Mouse (Mus musculus) liver, embryonic 12.5 days (tissue): ENCODE results near the gene Mmp24. TPM values are rescaled to one million over a fixed set of nuclear protein-coding genes. Genes with fewer than 3 reads are reported as not detected.
A peak's percentile ranks its signal among the peaks of the same experiment; 100 is the strongest.

Experiments
- ATAC-seq: fragments of 200-750 bp; cut with Nextera tagmentation; 2 replicates; pipeline ENCODE4 v1.8.0; 2017; ENCODE audit warnings: moderate number of reproducible peaks, mild to moderate bottlenecking, moderate library complexity
- H3K27ac ChIP-seq: fragments of 300-500 bp; sonication (generic); 2 replicates; pipeline ENCODE4 v1.5.1; 2016; ENCODE audit warnings: mild to moderate bottlenecking
- H3K27me3 ChIP-seq: fragments of 300-500 bp; sonication (generic); replicated peaks from 2 replicates; pipeline ENCODE4 v1.6.1; 2016; ENCODE audit warnings: mild to moderate bottlenecking, moderate library complexity
- H3K36me3 ChIP-seq: fragments of 300-500 bp; sonication (generic); 2 replicates; pipeline ENCODE4 v1.6.1; 2016; ENCODE audit warnings: mild to moderate bottlenecking, moderate library complexity
- H3K4me1 ChIP-seq: fragments of 300-500 bp; sonication (generic); 2 replicates; pipeline ENCODE4 v1.6.1; 2016
- H3K4me2 ChIP-seq: fragments of 300-500 bp; sonication (generic); 2 replicates; pipeline ENCODE4 v1.6.1; 2016; ENCODE audit warnings: mild to moderate bottlenecking, moderate library complexity
- H3K4me3 ChIP-seq: fragments of 300-500 bp; sonication (generic); 2 replicates; pipeline ENCODE4 v1.5.1; 2016; ENCODE audit warnings: mild to moderate bottlenecking, moderate library complexity
- H3K9ac ChIP-seq: fragments of 300-500 bp; sonication (generic); 2 replicates; pipeline ENCODE4 v1.6.1; 2016; ENCODE audit warnings: mild to moderate bottlenecking, moderate library complexity
- H3K9me3 ChIP-seq: fragments of 300-500 bp; sonication (generic); replicated peaks from 2 replicates; pipeline ENCODE4 v1.6.1; 2016; ENCODE audit warnings: mild to moderate bottlenecking, moderate library complexity
- WGBS: fragments of 180-500 bp; shearing (Covaris S2); methylation state at CpG from one replicate; pipeline ENCODE4 v1.1.7; 2016; ENCODE audit not compliant: insufficient replicate concordance; 5-methylcytosine and 5-hydroxymethylcytosine counted together
- polyA plus RNA-seq: library from polyadenylated mRNA; unstranded; fragments of >200 nt; fragmentation: Nextera tagmentation; extraction: Ambion mirVana; gene quantifications from 2 replicates; pipeline ENCODE4 v1.2.1, GENCODE M21; 2016

Gene Mmp24
- polyA plus RNA-seq, 1 experiment from 2014 or later = 0.04 TPM

DNA sequence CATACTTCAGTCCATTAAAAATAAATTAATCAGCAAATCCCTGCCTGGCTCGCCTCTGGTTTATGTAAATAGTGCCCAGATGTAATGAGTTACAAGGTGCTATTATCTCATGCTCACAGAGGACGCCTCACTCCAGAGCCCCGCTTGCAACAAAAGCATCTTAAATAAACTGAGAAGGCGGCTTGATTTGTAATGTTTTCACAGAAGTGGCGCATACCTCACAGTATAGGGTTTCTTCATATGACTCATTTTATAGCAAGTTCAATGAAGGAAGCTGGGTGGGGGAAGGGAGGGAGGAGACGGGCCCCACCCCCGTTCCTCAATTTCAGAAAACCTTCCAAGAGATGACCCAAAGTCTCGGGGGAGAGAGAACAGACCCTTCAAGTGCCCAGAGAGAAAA is 71.8 kb downstream of the Mmp24 start:
- WGBS = 83% methylated on average over 8 of the region's 8 CpGs
- ATAC-seq = no peak
- no peak overlapping the region for H3K27ac ChIP-seq
- peaks cover 67% of the 10 kb centered on the region for H3K36me3 ChIP-seq
- H3K9ac ChIP-seq = no peak overlapping the region
- H3K4me2 ChIP-seq = no peak overlapping the region
- no peaks in the 10 kb centered on the region for H3K9me3 ChIP-seq
- no peak overlapping the region for H3K4me3 ChIP-seq
- peaks cover 11% of the 10 kb centered on the region for H3K4me1 ChIP-seq
- no peaks in the 10 kb centered on the region for H3K27me3 ChIP-seq

DNA sequence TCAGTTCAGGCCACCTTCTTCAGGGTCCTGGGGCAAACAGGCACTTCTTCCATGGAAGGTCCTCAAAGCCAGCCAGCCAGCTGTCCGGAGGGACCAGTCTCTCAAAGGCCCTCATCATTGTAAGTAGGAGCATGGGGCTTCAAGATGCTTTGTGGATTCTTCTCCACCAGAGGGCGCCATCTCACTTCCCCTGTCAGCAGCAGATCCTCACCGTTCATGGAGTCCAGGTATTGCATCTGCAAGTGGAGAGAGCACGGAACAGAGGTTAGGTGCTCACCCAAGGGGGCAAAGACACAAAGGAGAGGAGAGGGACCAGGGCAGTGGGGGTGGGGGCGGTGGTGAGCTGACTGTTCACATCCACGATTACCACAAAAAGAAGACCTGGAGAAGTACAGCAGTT is 73.1 kb downstream of the Mmp24 start:
- ATAC-seq = no peak
- H3K4me3 ChIP-seq = no peak overlapping the region
- WGBS = 39% methylated on average over 6 of the region's 6 CpGs
- no peaks in the 10 kb centered on the region for H3K9me3 ChIP-seq
- H3K9ac ChIP-seq = no peak overlapping the region
- H3K4me2 ChIP-seq = no peak overlapping the region
- no peak overlapping the region for H3K27ac ChIP-seq
- no peaks in the 10 kb centered on the region for H3K27me3 ChIP-seq
- peaks cover 11% of the 10 kb centered on the region for H3K4me1 ChIP-seq
- peaks cover 80% of the 10 kb centered on the region for H3K36me3 ChIP-seq

DNA sequence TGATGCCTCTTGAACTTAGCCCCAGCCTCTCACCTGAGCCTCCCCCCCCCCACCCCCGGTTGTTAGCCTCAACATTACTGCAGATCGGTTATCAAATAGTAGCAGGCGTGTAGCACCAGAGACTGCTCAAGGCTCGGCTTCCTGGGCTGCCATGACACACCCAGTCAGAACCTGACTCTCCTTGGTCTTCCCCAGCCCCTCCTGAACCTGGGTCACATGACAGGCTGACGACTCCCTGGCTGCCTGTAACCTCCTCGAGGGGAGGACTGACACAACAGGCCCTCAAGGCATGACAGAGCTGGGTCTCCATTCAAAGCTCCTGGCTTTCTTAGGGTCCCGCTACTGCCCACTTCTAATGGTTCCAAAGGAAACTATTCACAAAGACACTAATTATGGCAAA is 74.3 kb downstream of the Mmp24 start:
- Histone ChIP-seq H3K27ac (peak overlapping the region; percentile 42), H3K27me3 (no peaks in the 10 kb centered on the region), H3K9ac (0 out of 2 replicates have a peak overlapping the region, but pooled peaks have one; percentile 4), H3K4me3 (no peak overlapping the region), H3K4me2 (no peak overlapping the region), H3K4me1 (peaks cover 11% of the 10 kb centered on the region), H3K9me3 (no peaks in the 10 kb centered on the region), H3K36me3 (peaks cover 92% of the 10 kb centered on the region)
- ATAC-seq = peak; percentile 68
- WGBS = 36% methylated on average over 7 of the region's 7 CpGs

DNA sequence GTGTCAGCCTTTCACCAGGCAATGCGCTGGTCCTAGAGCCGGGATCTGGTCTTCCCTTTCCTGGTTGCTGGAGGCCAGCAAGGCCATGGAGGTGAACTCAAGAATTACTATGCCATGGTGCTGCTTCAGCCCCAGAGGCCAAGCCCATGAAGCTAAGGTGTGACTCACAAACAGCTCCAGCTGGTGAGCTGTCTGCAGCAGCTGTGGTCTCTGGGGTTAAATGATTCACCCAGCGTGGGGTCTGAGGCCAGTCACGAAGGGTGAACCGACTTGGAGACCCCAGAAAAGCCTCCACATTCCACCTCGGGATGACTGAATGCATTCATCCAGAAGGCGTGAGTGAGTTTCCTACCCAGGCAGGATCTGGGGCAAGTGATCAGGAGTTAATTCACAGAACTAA is 75.0 kb downstream of the Mmp24 start:
- H3K36me3 ChIP-seq = peaks cover 92% of the 10 kb centered on the region
- WGBS = 79% methylated on average over 7 of the region's 7 CpGs

DNA sequence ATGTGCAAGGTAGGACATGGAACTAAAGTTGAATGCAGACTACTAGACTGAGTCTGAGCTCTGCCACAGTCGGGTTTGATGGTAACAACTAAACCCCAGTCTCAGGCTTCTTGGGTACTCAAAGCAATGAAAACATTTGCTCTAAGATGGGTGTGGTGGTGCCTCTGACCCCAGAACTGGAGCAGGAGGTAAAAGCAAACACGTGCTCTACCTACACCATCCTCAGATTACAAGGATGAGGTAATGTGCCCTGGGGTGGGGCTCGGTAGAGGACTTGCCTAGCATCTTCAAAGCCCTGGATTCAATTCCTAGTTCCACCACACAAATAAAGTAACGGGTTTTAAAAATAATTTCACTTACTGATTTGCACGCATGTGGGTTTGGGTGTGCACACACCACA is 77.4 kb downstream of the Mmp24 start:
- no peak for ATAC-seq
- H3K36me3 ChIP-seq = peaks cover 92% of the 10 kb centered on the region
- H3K9me3 ChIP-seq = no peaks in the 10 kb centered on the region
- H3K4me2 ChIP-seq = no peak overlapping the region
- H3K4me1 ChIP-seq = peaks cover 11% of the 10 kb centered on the region
- WGBS = 74% methylated on average over 5 of the region's 5 CpGs
- H3K4me3 ChIP-seq = no peak overlapping the region
- no peak overlapping the region for H3K27ac ChIP-seq
- H3K9ac ChIP-seq = no peak overlapping the region
- H3K27me3 ChIP-seq = no peaks in the 10 kb centered on the region

More for the DNA sequence above, 75.0 kb downstream of the Mmp24 start:
- no peaks in the 10 kb centered on the region for H3K9me3 ChIP-seq
- no peak overlapping the region for H3K27ac ChIP-seq
- H3K9ac ChIP-seq = no peak overlapping the region
- H3K4me3 ChIP-seq = no peak overlapping the region
- ATAC-seq = no peak
- H3K4me1 ChIP-seq = peaks cover 11% of the 10 kb centered on the region
- H3K4me2 ChIP-seq = no peak overlapping the region
- H3K27me3 ChIP-seq = no peaks in the 10 kb centered on the region

DNA sequence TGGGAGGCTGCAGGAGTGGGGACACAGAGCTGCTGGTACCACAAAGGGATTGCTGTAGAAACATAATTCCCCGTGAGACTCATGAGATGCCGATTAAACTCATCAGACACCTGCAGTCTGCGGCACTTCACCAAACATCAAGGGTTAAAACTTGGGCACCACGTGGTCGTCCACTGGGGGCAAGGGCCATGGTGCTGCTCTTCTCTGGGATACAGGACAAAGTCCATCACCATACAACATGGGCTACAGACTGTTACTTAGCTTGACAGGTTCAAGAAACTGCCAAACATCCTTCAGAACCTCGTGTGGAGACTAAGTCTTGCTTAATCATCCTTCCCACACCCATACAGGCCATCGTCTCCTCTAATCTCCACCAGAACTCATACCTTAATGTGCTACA is 85.0 kb downstream of the Mmp24 start:
- WGBS = 71% methylated on average over 7 of the region's 7 CpGs
- H3K27me3 ChIP-seq = no peaks in the 10 kb centered on the region
- H3K9me3 ChIP-seq = no peaks in the 10 kb centered on the region
- no peak overlapping the region for H3K27ac ChIP-seq
- H3K4me2 ChIP-seq = no peak overlapping the region
- no peak for ATAC-seq
- H3K9ac ChIP-seq = no peak overlapping the region
- peaks cover 2% of the 10 kb centered on the region; the same call in 1 of the 2 replicates for H3K4me1 ChIP-seq
- H3K36me3 ChIP-seq = peaks cover 46% of the 10 kb centered on the region
- no peak overlapping the region for H3K4me3 ChIP-seq

DNA sequence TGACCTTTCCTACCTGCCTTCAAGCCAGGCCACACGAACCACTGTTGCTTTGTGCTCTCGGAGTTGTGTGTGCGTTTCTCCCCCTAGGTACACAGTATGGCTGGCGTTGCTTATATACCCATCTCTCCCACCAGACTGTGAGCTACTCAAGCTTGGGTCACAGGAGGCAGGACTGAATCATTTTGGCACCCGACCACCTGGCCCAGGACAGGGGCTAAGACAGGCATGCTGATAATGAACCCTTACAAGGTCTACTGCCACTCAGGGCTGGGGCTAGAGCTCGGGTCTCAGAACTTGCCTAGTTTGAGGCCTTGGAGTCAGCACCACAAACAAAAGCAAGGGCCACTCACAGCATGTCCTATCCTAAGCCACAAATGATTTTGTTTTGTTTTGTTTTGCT is 86.4 kb downstream of the Mmp24 start:
- WGBS = 72% methylated on average over 6 of the region's 6 CpGs
- Histone ChIP-seq H3K4me1 (peaks cover 2% of the 10 kb centered on the region; the same call in 1 of the 2 replicates), H3K27me3 (no peaks in the 10 kb centered on the region), H3K36me3 (peaks cover 33% of the 10 kb centered on the region), H3K9me3 (no peaks in the 10 kb centered on the region), H3K4me2 (no peak overlapping the region), H3K4me3 (no peak overlapping the region), H3K9ac (no peak overlapping the region), H3K27ac (no peak overlapping the region)
- no peak for ATAC-seq

DNA sequence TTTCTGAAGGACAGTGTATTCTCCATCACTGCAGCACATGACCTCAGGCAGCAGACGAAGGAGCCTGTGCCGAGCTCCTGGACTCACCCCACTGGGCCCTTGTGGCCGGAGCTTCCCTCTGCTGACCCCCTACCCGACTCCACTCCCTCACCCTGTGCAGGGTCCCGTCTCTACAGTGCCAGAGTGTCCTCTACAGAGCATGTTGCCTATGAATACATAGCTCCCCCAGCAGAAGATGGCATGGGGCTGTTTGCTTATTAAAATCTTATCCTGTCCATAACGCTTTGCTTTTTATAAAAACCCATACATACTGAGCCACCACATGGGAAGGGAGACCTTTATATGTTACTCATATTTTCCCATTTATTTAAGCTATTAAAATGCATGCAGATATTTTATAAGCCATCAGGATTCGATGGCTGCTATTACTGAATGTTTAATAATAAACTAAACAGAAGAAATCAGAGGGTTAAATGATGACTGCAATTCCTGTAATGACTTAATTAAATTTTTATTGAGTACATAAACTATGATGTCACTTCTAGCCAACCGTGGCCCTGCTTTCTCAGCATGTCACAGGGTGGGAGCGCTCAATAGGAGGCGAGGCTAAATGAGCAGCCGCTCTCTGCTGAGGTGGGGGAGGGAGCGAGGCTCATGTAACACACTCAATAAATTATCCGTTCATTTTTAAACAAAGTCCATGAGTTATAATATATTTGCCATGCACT is 87.6 kb downstream of the Mmp24 start:
- 83% methylated on average over 13 of the region's 13 CpGs for WGBS
- no peak overlapping the region for H3K4me2 ChIP-seq
- H3K9me3 ChIP-seq = no peaks in the 10 kb centered on the region
- H3K27ac ChIP-seq = no peak overlapping the region
- no peak overlapping the region for H3K9ac ChIP-seq
- no peak for ATAC-seq
- H3K4me1 ChIP-seq = peaks cover 2% of the 10 kb centered on the region; the same call in 1 of the 2 replicates
- H3K36me3 ChIP-seq = peaks cover 28% of the 10 kb centered on the region
- no peak overlapping the region for H3K4me3 ChIP-seq
- no peaks in the 10 kb centered on the region for H3K27me3 ChIP-seq

DNA sequence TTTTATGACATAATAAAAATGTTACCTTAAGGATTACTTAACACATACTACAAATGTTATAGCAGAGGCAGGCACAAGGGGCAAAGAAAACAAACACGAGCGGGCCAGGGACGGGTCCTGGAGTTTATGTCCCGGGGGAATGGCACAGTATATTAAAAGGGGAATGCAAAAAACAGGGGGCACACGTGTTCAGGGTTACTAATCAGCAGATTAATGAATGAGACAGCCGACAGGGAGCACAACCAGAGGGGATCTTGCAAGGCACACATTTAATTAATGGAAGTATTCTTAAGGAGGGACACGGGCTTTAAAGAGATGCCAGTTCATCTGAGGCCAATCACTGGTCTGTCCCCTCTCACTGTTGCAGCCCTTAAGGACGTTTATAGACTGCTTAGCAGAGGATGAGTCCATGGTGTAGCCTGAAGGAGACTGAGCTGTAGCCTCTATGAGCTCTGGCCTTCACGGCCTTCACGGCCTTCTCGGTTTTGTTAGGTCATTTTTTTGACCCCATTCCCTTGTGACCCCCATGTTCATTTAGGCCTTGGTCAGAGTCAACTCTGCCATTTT is 88.2 kb downstream of the Mmp24 start:
- Histone ChIP-seq H3K4me2 (no peak overlapping the region), H3K4me3 (no peak overlapping the region), H3K9ac (no peak overlapping the region), H3K9me3 (no peaks in the 10 kb centered on the region), H3K27me3 (no peaks in the 10 kb centered on the region), H3K27ac (no peak overlapping the region), H3K4me1 (peaks cover 2% of the 10 kb centered on the region; the same call in 1 of the 2 replicates), H3K36me3 (peaks cover 25% of the 10 kb centered on the region)
- 82% methylated on average over 11 of the region's 11 CpGs for WGBS
- ATAC-seq = no peak

Other genes with a start within 250 kb of the Mmp24 start
- 64.0 and 64.1 TPM in 2 replicates for gene Gss, start 182.5 kb upstream of the Mmp24 start, polyA plus RNA-seq
- 6.0 TPM in 2 replicates for gene Myh7b, start 164.1 kb upstream of the Mmp24 start, polyA plus RNA-seq
- 78.5 and 80.9 TPM in 2 replicates for gene Trpc4ap, start 83.0 kb upstream of the Mmp24 start, polyA plus RNA-seq
- 24.6 and 25.1 TPM in 2 replicates for gene Edem2, start 45.9 kb upstream of the Mmp24 start, polyA plus RNA-seq
- gene Gm17581, start 39.5 kb upstream of the Mmp24 start, polyA plus RNA-seq = not detected in 2 replicates
- 1.2 and 1.5 TPM in 2 replicates for gene Procr, start 24.2 kb upstream of the Mmp24 start, polyA plus RNA-seq
- gene BC029722, start 44.1 kb downstream of the Mmp24 start, polyA plus RNA-seq = 6.0 and 6.6 TPM in 2 replicates
- 186 and 198 TPM in 2 replicates for gene Eif6, start 51.6 kb downstream of the Mmp24 start, polyA plus RNA-seq
- gene Fam83c, start 59.5 kb downstream of the Mmp24 start, polyA plus RNA-seq = 0.04 and 0.07 TPM in 2 replicates
- gene Uqcc1, start 155.0 kb downstream of the Mmp24 start, polyA plus RNA-seq = 51.0 and 56.6 TPM in 2 replicates
- gene Gm15557, start 165.4 kb downstream of the Mmp24 start, polyA plus RNA-seq = not detected in 2 replicates
- 0.07 and 0.23 TPM in 2 replicates for gene Gdf5, start 170.0 kb downstream of the Mmp24 start, polyA plus RNA-seq
- 20.7 and 21.4 TPM in 2 replicates for gene Cep250, start 181.1 kb downstream of the Mmp24 start, polyA plus RNA-seq
- 1.3 and 1.6 TPM in 2 replicates for gene 6430550D23Rik, start 232.6 kb downstream of the Mmp24 start, polyA plus RNA-seq
- gene Ergic3, start 232.7 kb downstream of the Mmp24 start, polyA plus RNA-seq = 100 and 104 TPM in 2 replicates